Mouse (Mus musculus) liver, adult 2 months (tissue): ENCODE results near the gene Sema5a. TPM values are rescaled to one million over a fixed set of nuclear protein-coding genes. Genes with fewer than 3 reads are reported as not detected.

ENCODE experiments used
- DNase-seq: peaks from one replicate; pipeline ENCODE4 v3.0.0-alpha.2; 2011; ENCODE audit warnings: low read depth, low spot score; ENCODE audit errors: extremely low read depth
- H3K27ac ChIP-seq: fragments of 200-500 bp; replicated peaks from 2 replicates; pipeline ENCODE4 v1.5.1; 2012; ENCODE audit warnings: low read depth, mild to moderate bottlenecking, control low read depth, inconsistent platforms, low read length; ENCODE audit not compliant: insufficient read depth
- H3K27me3 ChIP-seq: fragments of 200-500 bp; 2 replicates; pipeline ENCODE4 v1.6.1; 2012; ENCODE audit warnings: mild to moderate bottlenecking, moderate library complexity, low read length, inconsistent platforms; ENCODE audit not compliant: control insufficient read depth, insufficient read depth
- H3K36me3 ChIP-seq: fragments of 200-500 bp; 2 replicates; pipeline ENCODE4 v1.6.1; 2012; ENCODE audit warnings: low read length, inconsistent platforms; ENCODE audit not compliant: control insufficient read depth, insufficient read depth
- H3K4me1 ChIP-seq: fragments of 200-500 bp; 2 replicates; pipeline ENCODE4 v1.6.1; 2011; ENCODE audit warnings: low read length; ENCODE audit not compliant: control insufficient read depth, insufficient read depth
- H3K4me3 ChIP-seq: fragments of 200-500 bp; 2 replicates; pipeline ENCODE4 v1.5.1; 2011; ENCODE audit warnings: low read depth, mild to moderate bottlenecking, control low read depth, low read length, moderate library complexity; ENCODE audit not compliant: insufficient read depth
- H3K79me2 ChIP-seq: fragments of 200-500 bp; 2 replicates; pipeline ENCODE4 v1.6.1; 2012; ENCODE audit warnings: inconsistent platforms, mild to moderate bottlenecking, low read length, moderate library complexity; ENCODE audit not compliant: control insufficient read depth, insufficient read depth
- H3K9ac ChIP-seq: fragments of 200-500 bp; 2 replicates; pipeline ENCODE4 v1.6.1; 2012; ENCODE audit warnings: low read depth, mild to moderate bottlenecking, control low read depth, inconsistent platforms, low read length
- CTCF ChIP-seq: fragments of 200-500 bp; IDR thresholded peaks from 2 replicates; pipeline ENCODE4 v1.5.1; 2011; ENCODE audit warnings: low read depth, low read length, control low read depth
- POLR2A ChIP-seq: fragments of 200-500 bp; IDR thresholded peaks from 2 replicates; pipeline ENCODE4 v1.6.1; 2011; ENCODE audit warnings: low read length, control low read depth; ENCODE audit not compliant: insufficient read depth; ENCODE audit errors: extremely low read depth
- WGBS: fragments of 180-500 bp; shearing (Covaris S2); methylation state at CpG from one replicate; pipeline ENCODE4 v1.1.7; 2018; 5-methylcytosine and 5-hydroxymethylcytosine counted together
- polyA plus RNA-seq: library from polyadenylated mRNA; depleted of rRNA; stranded (reverse); fragments of >200 nt; gene quantifications from 2 replicates; pipeline ENCODE4 v1.2.3, GENCODE M21; 2012
- total RNA-seq: library from RNA; depleted of rRNA; stranded (reverse); fragments of >200 nt; gene quantifications from 2 replicates; pipeline ENCODE4 v1.2.3, GENCODE M21; 2014

The Sema5a gene
- total and polyA plus RNA-seq, 2 experiments: 0.22 to 0.46 TPM

GRCm38 (mm10) chr15:32257886-32258319 lies 13.3 kb downstream of the Sema5a start:
- no peak for DNase-seq
- no peak overlapping the region for H3K4me3 ChIP-seq
- no peaks in the 10 kb centered on the region for H3K36me3 ChIP-seq
- H3K27me3 ChIP-seq: no peaks in the 10 kb centered on the region
- H3K79me2 ChIP-seq: no peaks in the 10 kb centered on the region
- 70% methylated on average over 7 of the region's 7 CpGs for WGBS
- no peaks in the 10 kb centered on the region for H3K4me1 ChIP-seq
- H3K9ac ChIP-seq: no peak overlapping the region
- no peak for TF ChIP-seq CTCF
- TF ChIP-seq POLR2A: no peak
- no peak overlapping the region for H3K27ac ChIP-seq

GRCm38 (mm10) chr15:32259362-32260096 lies 14.9 kb downstream of the Sema5a start:
- H3K36me3 ChIP-seq: no peaks in the 10 kb centered on the region
- WGBS: 75% methylated on average over 5 of the region's 5 CpGs
- H3K27me3 ChIP-seq: no peaks in the 10 kb centered on the region
- no peaks in the 10 kb centered on the region for H3K79me2 ChIP-seq
- TF ChIP-seq CTCF (no peak), POLR2A (no peak)
- no peaks in the 10 kb centered on the region for H3K4me1 ChIP-seq
- H3K9ac ChIP-seq: no peak overlapping the region
- H3K4me3 ChIP-seq: no peak overlapping the region
- DNase-seq: no peak
- no peak overlapping the region for H3K27ac ChIP-seq

- Histone ChIP-seq H3K27ac (no peak overlapping the region), H3K4me1 (no peaks in the 10 kb centered on the region), H3K36me3 (no peaks in the 10 kb centered on the region), H3K4me3 (no peak overlapping the region), H3K27me3 (no peaks in the 10 kb centered on the region), H3K79me2 (no peaks in the 10 kb centered on the region), H3K9ac (no peak overlapping the region)
- DNase-seq: no peak
- no peak for TF ChIP-seq POLR2A
- TF ChIP-seq CTCF: no peak
- 82% methylated on average over 5 of the region's 5 CpGs for WGBS
These were observed 16.3 kb downstream of the Sema5a start for GRCm38 (mm10) chr15:32260942-32261341.

- TF ChIP-seq CTCF (no peak), POLR2A (no peak)
- no peaks in the 10 kb centered on the region for H3K4me1 ChIP-seq
- no peak overlapping the region for H3K4me3 ChIP-seq
- no peaks in the 10 kb centered on the region for H3K27me3 ChIP-seq
- H3K36me3 ChIP-seq: no peaks in the 10 kb centered on the region
- no peak for DNase-seq
- WGBS: 80% methylated on average over 3 of the region's 3 CpGs
- H3K9ac ChIP-seq: no peak overlapping the region
- no peaks in the 10 kb centered on the region for H3K79me2 ChIP-seq
- H3K27ac ChIP-seq: no peak overlapping the region
These were observed 19.0 kb downstream of the Sema5a start for GRCm38 (mm10) chr15:32263651-32264050.

GRCm38 (mm10) chr15:32264822-32265377 lies 20.3 kb downstream of the Sema5a start:
- Histone ChIP-seq H3K79me2 (no peaks in the 10 kb centered on the region), H3K36me3 (no peaks in the 10 kb centered on the region), H3K27me3 (no peaks in the 10 kb centered on the region), H3K9ac (no peak overlapping the region), H3K4me3 (no peak overlapping the region), H3K4me1 (no peaks in the 10 kb centered on the region), H3K27ac (no peak overlapping the region)
- DNase-seq: no peak
- no peak for TF ChIP-seq CTCF
- TF ChIP-seq POLR2A: no peak
- 76% methylated on average over 7 of the region's 7 CpGs for WGBS

GRCm38 (mm10) chr15:32265378-32265934 lies 20.8 kb downstream of the Sema5a start:
- H3K27me3 ChIP-seq: no peaks in the 10 kb centered on the region
- H3K79me2 ChIP-seq: no peaks in the 10 kb centered on the region
- no peaks in the 10 kb centered on the region for H3K4me1 ChIP-seq
- TF ChIP-seq POLR2A (no peak), CTCF (no peak)
- no peak overlapping the region for H3K27ac ChIP-seq
- H3K9ac ChIP-seq: no peak overlapping the region
- DNase-seq: no peak
- 72% methylated on average over 9 of the region's 9 CpGs for WGBS
- no peak overlapping the region for H3K4me3 ChIP-seq
- no peaks in the 10 kb centered on the region for H3K36me3 ChIP-seq
